Mouse (Mus musculus) liver, embryonic 16.5 days (tissue): ENCODE measurements around the gene Arl16. TPM values are rescaled to one million over a fixed set of nuclear protein-coding genes. Genes with fewer than 3 reads are reported as not detected.

Experiments
- ATAC-seq: fragments of 200-750 bp; cut with Nextera tagmentation; 2 replicates; pipeline ENCODE4 v1.8.0; 2017; ENCODE audit warnings: low read depth, mild to moderate bottlenecking, moderate number of reproducible peaks, moderate library complexity
- H3K27ac ChIP-seq: fragments of 300-500 bp; sonication (generic); 2 replicates; pipeline ENCODE4 v1.5.1; 2014; ENCODE audit warnings: mild to moderate bottlenecking, low read length
- H3K27me3 ChIP-seq: fragments of 300-500 bp; sonication (generic); 2 replicates; pipeline ENCODE4 v1.6.1; 2014; ENCODE audit warnings: low read depth, low read length, mixed read lengths; ENCODE audit not compliant: control insufficient read depth, insufficient read depth
- H3K36me3 ChIP-seq: fragments of 300-500 bp; sonication (generic); 2 replicates; pipeline ENCODE4 v1.6.1; 2014; ENCODE audit warnings: mild to moderate bottlenecking; ENCODE audit not compliant: control insufficient read depth, insufficient read depth
- H3K4me1 ChIP-seq: fragments of 300-500 bp; sonication (generic); 2 replicates; pipeline ENCODE4 v1.6.1; 2014; ENCODE audit warnings: low read depth, low read length, mixed read lengths; ENCODE audit not compliant: control insufficient read depth
- H3K4me2 ChIP-seq: fragments of 300-500 bp; sonication (generic); 2 replicates; pipeline ENCODE4 v1.6.1; 2014; ENCODE audit warnings: low read depth, low read length, mixed read lengths
- H3K4me3 ChIP-seq: fragments of 300-500 bp; sonication (generic); 2 replicates; pipeline ENCODE4 v1.5.1; 2014; ENCODE audit warnings: low read depth, mild to moderate bottlenecking, low read length
- H3K9ac ChIP-seq: fragments of 300-500 bp; sonication (generic); 2 replicates; pipeline ENCODE4 v1.6.1; 2014; ENCODE audit warnings: low read depth, low read length
- H3K9me3 ChIP-seq: fragments of 300-500 bp; sonication (generic); replicated peaks from 2 replicates; pipeline ENCODE4 v1.6.1; 2016; ENCODE audit warnings: low read length; ENCODE audit not compliant: control insufficient read depth
- WGBS: fragments of 180-500 bp; shearing (Covaris S2); extraction: QIAGEN DNeasy Blood & Tissue Kit; methylation state at CpG from one replicate; pipeline ENCODE4 v1.1.7; 2014; ENCODE audit not compliant: insufficient replicate concordance; 5-methylcytosine and 5-hydroxymethylcytosine counted together
- polyA plus RNA-seq: library from polyadenylated mRNA; unstranded; fragments of >200 nt; fragmentation: Nextera tagmentation; extraction: Ambion mirVana; gene quantifications from 2 replicates; pipeline ENCODE4 v1.2.1, GENCODE M21; 2015

The Arl16 gene
- polyA plus RNA-seq, 1 experiment from 2014 or later, result 12.4 TPM

DNA sequence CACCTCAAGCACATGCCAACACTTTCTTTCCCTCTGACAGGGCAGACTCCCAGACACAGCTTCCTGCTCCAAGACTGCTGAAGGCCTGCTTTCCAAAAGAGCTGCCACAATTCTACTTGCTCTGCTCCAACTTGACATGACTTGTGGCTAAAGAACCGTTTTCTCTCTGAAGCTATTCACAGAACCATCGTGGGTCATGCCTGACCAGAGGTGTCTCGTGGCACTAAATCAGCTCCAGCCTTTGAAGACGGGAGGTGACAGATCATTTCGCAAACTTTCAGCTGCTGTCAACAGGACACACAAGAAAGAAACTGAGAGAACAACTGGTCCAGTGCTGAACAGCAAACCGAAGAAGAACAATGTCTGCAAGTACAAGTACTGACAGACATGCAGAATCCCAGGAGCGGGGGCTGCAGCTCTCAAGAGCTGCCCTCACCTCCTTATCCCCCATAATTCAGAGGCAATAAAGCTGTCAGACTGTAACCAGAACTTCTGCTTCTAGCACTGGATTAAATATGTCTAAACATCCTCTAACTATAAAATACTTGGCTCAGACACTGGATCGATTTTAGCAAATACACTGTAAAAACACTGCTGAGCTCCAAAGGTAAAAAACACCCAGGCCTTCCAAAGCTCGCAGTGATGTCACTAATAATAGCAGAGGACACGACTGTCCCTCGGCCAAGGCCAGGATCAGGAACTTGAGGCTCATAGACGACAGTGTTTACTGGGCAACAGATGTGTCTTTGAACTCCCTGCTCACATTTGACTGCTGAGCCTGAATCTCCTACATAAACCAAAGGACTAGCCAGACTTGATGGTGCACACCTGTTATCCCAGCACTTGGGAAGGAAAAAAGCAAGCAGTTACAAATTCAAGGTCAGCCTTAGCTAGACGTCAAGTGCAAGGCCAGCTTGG, 44.5 kb downstream of the Arl16 start:
- Histone ChIP-seq H3K9me3 (no peaks in the 10 kb centered on the region), H3K27me3 (no peaks in the 10 kb centered on the region), H3K36me3 (peaks cover 70% of the 10 kb centered on the region), H3K4me3 (no peak overlapping the region), H3K9ac (no peak overlapping the region), H3K4me2 (no peak overlapping the region), H3K27ac (no peak overlapping the region), H3K4me1 (no peaks in the 10 kb centered on the region; the same call in 1 of the 2 replicates)
- 74% methylated on average over 13 of the region's 13 CpGs for WGBS
- no peak for ATAC-seq

DNA sequence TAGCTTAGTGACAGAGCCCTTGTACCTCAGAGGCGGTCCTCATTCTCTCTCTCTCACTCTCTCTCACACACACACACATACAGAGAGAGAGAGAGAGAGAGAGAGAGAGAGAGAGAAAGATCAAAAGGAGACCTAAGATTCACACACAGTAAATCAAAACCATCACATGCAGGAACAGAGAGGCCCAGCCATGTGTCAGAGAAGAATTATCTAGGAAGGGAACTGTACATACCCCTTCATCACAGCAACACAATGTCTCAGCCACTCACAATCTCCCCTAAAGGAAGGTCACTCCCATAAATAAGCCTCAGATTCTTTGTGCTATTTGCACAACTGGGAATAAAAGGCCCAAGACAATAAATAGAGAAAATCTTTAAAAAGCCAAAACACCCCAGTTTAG, 48.8 kb downstream of the Arl16 start:
- Histone ChIP-seq H3K36me3 (peaks cover 67% of the 10 kb centered on the region), H3K4me3 (no peak overlapping the region), H3K27ac (no peak overlapping the region), H3K27me3 (no peaks in the 10 kb centered on the region), H3K9me3 (no peaks in the 10 kb centered on the region), H3K9ac (no peak overlapping the region), H3K4me1 (no peaks in the 10 kb centered on the region; the same call in 1 of the 2 replicates), H3K4me2 (no peak overlapping the region)
- no peak for ATAC-seq
- WGBS, result 84% methylated on average over 1 of the region's 1 CpGs

GRCm38 (mm10) chr11:120417852-120418251, 49.6 kb downstream of the Arl16 start:
- H3K4me3 ChIP-seq, result no peak overlapping the region
- no peak overlapping the region for H3K27ac ChIP-seq
- no peak overlapping the region for H3K9ac ChIP-seq
- no peaks in the 10 kb centered on the region for H3K27me3 ChIP-seq
- H3K4me1 ChIP-seq, result no peaks in the 10 kb centered on the region; the same call in 1 of the 2 replicates
- no peaks in the 10 kb centered on the region for H3K9me3 ChIP-seq
- H3K36me3 ChIP-seq, result peaks cover 68% of the 10 kb centered on the region
- H3K4me2 ChIP-seq, result no peak overlapping the region
- ATAC-seq, result no peak
- 85% methylated on average over 7 of the region's 7 CpGs for WGBS

Other genes starting within 250 kb of the Arl16 start
- gene Bahcc1, start 234.7 kb downstream of the Arl16 start, polyA plus RNA-seq, result 0.84 TPM in 2 replicates
- 531 and 545 TPM in 2 replicates for gene Actg1, start 119.1 kb downstream of the Arl16 start, polyA plus RNA-seq
- gene Fscn2, start 106.1 kb downstream of the Arl16 start, polyA plus RNA-seq, result not detected in 2 replicates
- 6.0 and 6.5 TPM in 2 replicates for gene Faap100, start 88.8 kb downstream of the Arl16 start, polyA plus RNA-seq
- 18.5 and 19.0 TPM in 2 replicates for gene Nploc4, start 29.9 kb downstream of the Arl16 start, polyA plus RNA-seq
- not detected in 2 replicates for gene Tspan10, start 25.0 kb downstream of the Arl16 start, polyA plus RNA-seq
- gene Pde6g, start 14.1 kb downstream of the Arl16 start, polyA plus RNA-seq, result 0.09 and 0.13 TPM in 2 replicates
- gene Oxld1, start 9.5 kb downstream of the Arl16 start, polyA plus RNA-seq, result 9.1 and 9.3 TPM in 2 replicates
- 15.0 and 15.2 TPM in 2 replicates for gene Ccdc137, start 9.5 kb downstream of the Arl16 start, polyA plus RNA-seq
- 81.5 and 83.1 TPM in 2 replicates for gene Mrpl12, start 17.0 kb upstream of the Arl16 start, polyA plus RNA-seq
- gene Slc25a10, start 24.2 kb upstream of the Arl16 start, polyA plus RNA-seq, result 37.0 and 38.9 TPM in 2 replicates
- 18.7 and 20.7 TPM in 2 replicates for gene Gcgr, start 63.1 kb upstream of the Arl16 start, polyA plus RNA-seq
- gene Mcrip1, start 82.1 kb upstream of the Arl16 start, polyA plus RNA-seq, result 38.5 and 39.1 TPM in 2 replicates
- 0.20 and 1.2 TPM in 2 replicates for gene Ppp1r27, start 83.5 kb upstream of the Arl16 start, polyA plus RNA-seq
- gene P4hb, start 105.6 kb upstream of the Arl16 start, polyA plus RNA-seq, result 793 and 897 TPM in 2 replicates
- gene Arhgdia, start 114.0 kb upstream of the Arl16 start, polyA plus RNA-seq, result 201 and 205 TPM in 2 replicates
- 52.4 and 87.2 TPM in 2 replicates for gene Alyref, start 130.8 kb upstream of the Arl16 start, polyA plus RNA-seq
- gene Anapc11, start 130.8 kb upstream of the Arl16 start, polyA plus RNA-seq, result 66.8 and 67.8 TPM in 2 replicates
- gene Npb, start 140.9 kb upstream of the Arl16 start, polyA plus RNA-seq, result 16.2 and 16.4 TPM in 2 replicates
- 158 and 184 TPM in 2 replicates for gene Pcyt2, start 150.3 kb upstream of the Arl16 start, polyA plus RNA-seq
- 27.3 and 28.0 TPM in 2 replicates for gene Sirt7, start 157.6 kb upstream of the Arl16 start, polyA plus RNA-seq
- 29.4 and 30.9 TPM in 2 replicates for gene Mafg, start 166.0 kb upstream of the Arl16 start, polyA plus RNA-seq
- gene Pycr1, start 176.2 kb upstream of the Arl16 start, polyA plus RNA-seq, result 4.8 and 5.1 TPM in 2 replicates
- gene Myadml2, start 180.6 kb upstream of the Arl16 start, polyA plus RNA-seq, result 0.58 and 0.61 TPM in 2 replicates
- 0.15 and 0.20 TPM in 2 replicates for gene Notum, start 193.6 kb upstream of the Arl16 start, polyA plus RNA-seq
- gene Aspscr1, start 205.4 kb upstream of the Arl16 start, polyA plus RNA-seq, result 44.6 and 44.7 TPM in 2 replicates
- gene Cenpx, start 246.1 kb upstream of the Arl16 start, polyA plus RNA-seq, result 78.1 and 87.1 TPM in 2 replicates
- gene Lrrc45, start 246.3 kb upstream of the Arl16 start, polyA plus RNA-seq, result 9.0 and 9.7 TPM in 2 replicates